Mouse (Mus musculus): ENCODE measurements at regions not wholly inside any gene's neighbourhood (a gene's known extent, or its start where the extent isn't known, plus 50 kb on each side); places are given as distances from the start of the nearest gene placed in this dataset.

DNA sequence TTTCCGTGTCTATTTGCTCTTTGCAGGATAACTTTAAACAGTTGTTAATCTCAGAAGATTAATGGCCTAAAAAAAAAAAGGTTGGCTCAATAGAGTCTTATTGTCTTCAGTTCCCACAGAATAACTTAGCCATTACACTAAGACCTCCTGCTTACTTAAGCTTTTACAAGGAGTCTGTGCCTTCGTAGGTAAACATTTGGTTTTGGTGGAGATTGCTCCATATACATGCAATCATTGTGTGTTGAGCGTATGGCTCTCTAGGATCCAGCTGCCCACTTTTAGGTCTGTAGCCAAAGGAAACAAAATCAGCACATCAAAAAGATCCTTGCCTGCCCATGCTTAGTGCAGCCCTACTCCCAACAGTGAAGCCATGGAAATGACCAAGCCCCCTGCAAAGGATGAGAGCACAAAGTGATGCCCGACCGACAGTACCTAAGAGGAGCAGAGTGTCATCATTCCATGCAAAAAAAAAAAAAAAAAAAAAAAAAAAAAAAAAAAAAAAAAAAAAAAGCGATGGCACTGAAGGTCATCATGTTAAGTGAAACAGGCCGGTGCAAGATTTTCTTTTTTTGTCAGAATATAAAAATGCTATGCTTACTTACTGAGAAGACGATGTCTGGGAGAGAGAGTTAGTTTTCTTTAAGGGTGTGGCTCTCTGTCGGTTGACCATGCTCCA lies 90.2 kb downstream of the Edn1 start:
- Histone ChIP-seq H3K27ac (ENCODE audit: control insufficient read depth, insufficient read depth, low read depth, low read length, poor library complexity) (no peak overlapping the region), H3K4me3 (replicated peaks; ENCODE audit: control insufficient read depth, low read depth, low read length) (no peak overlapping the region), H3K4me1 (ENCODE audit: control insufficient read depth, insufficient read depth, low read length) (peaks cover 2% of the 10 kb centered on the region; the same call in 1 of the 2 replicates)
- 66% methylated on average over 9 of the region's 9 CpGs for WGBS
- no peak for TF ChIP-seq POLR2A (IDR thresholded peaks at IDR 0.05; ENCODE audit: borderline replicate concordance, control insufficient read depth, low read depth, low read length)
- no peak for TF ChIP-seq CTCF (IDR thresholded peaks at IDR 0.05; ENCODE audit: control insufficient read depth, insufficient read depth, low read length)

DNA sequence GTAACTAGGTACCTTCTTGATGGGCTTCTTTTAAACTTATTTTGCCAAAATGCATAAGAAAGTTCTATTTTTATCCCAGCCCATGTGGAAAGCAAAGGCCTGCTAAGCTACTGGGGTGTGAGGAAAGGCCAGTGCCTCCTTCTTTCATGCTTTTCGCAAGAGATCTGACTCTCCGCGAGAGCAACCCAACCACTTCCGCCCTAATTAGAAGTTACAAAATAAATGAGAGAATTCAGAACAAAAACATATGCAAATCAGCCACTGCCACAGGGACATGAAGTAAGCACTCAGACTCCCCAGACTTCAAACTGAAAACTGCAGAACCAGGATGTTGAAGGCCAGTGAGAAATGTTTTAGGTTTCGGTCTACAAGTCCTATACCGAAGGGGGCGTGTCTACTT lies 91.4 kb downstream of the Edn1 start:
- Histone ChIP-seq H3K27ac (ENCODE audit: control insufficient read depth, insufficient read depth, low read depth, low read length, poor library complexity) (no peak overlapping the region), H3K4me1 (ENCODE audit: control insufficient read depth, insufficient read depth, low read length) (peaks cover 2% of the 10 kb centered on the region; the same call in 1 of the 2 replicates), H3K4me3 (replicated peaks; ENCODE audit: control insufficient read depth, low read depth, low read length) (no peak overlapping the region)
- TF ChIP-seq CTCF (IDR thresholded peaks at IDR 0.05; ENCODE audit: control insufficient read depth, insufficient read depth, low read length) (no peak), POLR2A (IDR thresholded peaks at IDR 0.05; ENCODE audit: borderline replicate concordance, control insufficient read depth, low read depth, low read length) (no peak)
- 41% methylated on average over 7 of the region's 7 CpGs for WGBS

GRCm38 (mm10) chr13:42394572-42394971 lies 93.3 kb downstream of the Edn1 start:
- peaks cover 2% of the 10 kb centered on the region; the same call in 1 of the 2 replicates for H3K4me1 ChIP-seq (ENCODE audit: control insufficient read depth, insufficient read depth, low read length)
- TF ChIP-seq CTCF (IDR thresholded peaks at IDR 0.05; ENCODE audit: control insufficient read depth, insufficient read depth, low read length) (no peak), POLR2A (IDR thresholded peaks at IDR 0.05; ENCODE audit: borderline replicate concordance, control insufficient read depth, low read depth, low read length) (no peak)
- H3K4me3 ChIP-seq (replicated peaks; ENCODE audit: control insufficient read depth, low read depth, low read length) = no peak overlapping the region
- H3K27ac ChIP-seq (ENCODE audit: control insufficient read depth, insufficient read depth, low read depth, low read length, poor library complexity) = no peak overlapping the region; the same call in 1 of the 2 replicates
- WGBS = 10% methylated on average over 2 of the region's 2 CpGs

DNA sequence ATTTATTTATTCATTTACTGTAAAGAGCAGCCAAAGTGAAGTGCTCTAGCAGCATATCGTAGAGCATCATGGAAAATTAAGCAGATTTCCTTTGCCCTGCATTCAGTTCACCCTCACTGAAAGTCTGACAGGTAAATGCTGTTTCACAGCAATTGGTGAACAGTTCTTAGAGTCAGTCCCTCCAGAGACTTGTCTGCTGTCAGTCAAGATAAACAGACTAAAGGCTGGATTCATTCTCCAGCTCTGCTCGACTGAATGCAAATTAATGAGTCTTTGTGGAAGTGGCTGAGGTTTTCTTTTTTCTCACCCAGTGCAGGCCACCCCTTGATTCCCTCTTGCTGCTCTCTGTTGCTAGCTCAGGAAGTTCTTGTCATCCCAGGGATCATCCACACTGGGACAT lies 100.2 kb downstream of the Edn1 start:
- H3K4me1 ChIP-seq (ENCODE audit: control insufficient read depth, insufficient read depth, low read length) = no peaks in the 10 kb centered on the region
- TF ChIP-seq POLR2A (IDR thresholded peaks at IDR 0.05; ENCODE audit: borderline replicate concordance, control insufficient read depth, low read depth, low read length) = no peak
- TF ChIP-seq CTCF (IDR thresholded peaks at IDR 0.05; ENCODE audit: control insufficient read depth, insufficient read depth, low read length) = no peak
- 48% methylated on average over 2 of the region's 2 CpGs for WGBS
- no peak overlapping the region for H3K27ac ChIP-seq (ENCODE audit: control insufficient read depth, insufficient read depth, low read depth, low read length, poor library complexity)
- H3K4me3 ChIP-seq (replicated peaks; ENCODE audit: control insufficient read depth, low read depth, low read length) = no peak overlapping the region

DNA sequence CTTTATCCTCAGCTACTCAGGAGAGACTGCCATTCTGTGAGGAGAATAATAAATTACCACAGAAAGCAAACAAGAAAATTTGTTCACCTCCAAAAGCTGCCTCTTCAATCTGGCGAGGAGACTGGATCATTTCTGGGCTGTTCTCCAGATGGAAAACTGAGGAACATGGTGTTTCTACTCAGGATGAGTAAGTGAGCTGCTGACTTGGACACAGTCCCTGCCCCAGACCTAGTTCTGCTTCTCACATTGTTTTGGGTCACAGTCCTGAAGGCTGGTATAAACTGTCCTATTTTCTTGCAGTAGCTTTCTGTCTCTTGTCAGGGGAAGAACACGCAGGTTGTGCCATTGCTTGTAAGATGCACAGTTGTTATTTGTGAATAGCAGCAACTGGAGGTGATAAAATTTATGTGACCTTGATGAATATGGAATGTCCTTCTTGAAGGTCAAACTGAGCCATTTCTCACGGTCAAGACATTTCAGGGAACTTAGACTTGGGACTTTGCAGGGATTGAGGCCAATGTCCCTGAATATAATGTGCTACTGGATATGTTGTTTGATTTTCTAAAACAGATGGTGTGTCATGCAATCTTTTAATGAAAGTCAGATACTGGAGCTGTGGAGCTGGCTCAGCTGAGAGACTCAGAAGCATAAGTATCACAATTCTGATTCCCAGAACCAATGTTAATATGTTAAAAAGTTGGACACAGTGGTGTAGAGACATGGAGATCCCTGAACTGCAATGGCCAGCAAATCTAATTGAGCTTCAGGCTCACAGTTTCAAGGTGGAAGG lies 102.2 kb downstream of the Edn1 start:
- H3K27ac ChIP-seq (ENCODE audit: control insufficient read depth, insufficient read depth, low read depth, low read length, poor library complexity) = no peak overlapping the region
- no peak overlapping the region for H3K4me3 ChIP-seq (replicated peaks; ENCODE audit: control insufficient read depth, low read depth, low read length)
- TF ChIP-seq POLR2A (IDR thresholded peaks at IDR 0.05; ENCODE audit: borderline replicate concordance, control insufficient read depth, low read depth, low read length) (no peak), CTCF (IDR thresholded peaks at IDR 0.05; ENCODE audit: control insufficient read depth, insufficient read depth, low read length) (no peak)
- WGBS = 81% methylated on average over 3 of the region's 3 CpGs
- no peaks in the 10 kb centered on the region for H3K4me1 ChIP-seq (ENCODE audit: control insufficient read depth, insufficient read depth, low read length)

- WGBS = 67% methylated on average over 1 of the region's 1 CpGs
- Histone ChIP-seq H3K27ac (ENCODE audit: control insufficient read depth, insufficient read depth, low read depth, low read length, poor library complexity) (no peak overlapping the region), H3K4me3 (replicated peaks; ENCODE audit: control insufficient read depth, low read depth, low read length) (no peak overlapping the region), H3K4me1 (ENCODE audit: control insufficient read depth, insufficient read depth, low read length) (no peaks in the 10 kb centered on the region)
- TF ChIP-seq POLR2A (IDR thresholded peaks at IDR 0.05; ENCODE audit: borderline replicate concordance, control insufficient read depth, low read depth, low read length) (no peak), CTCF (IDR thresholded peaks at IDR 0.05; ENCODE audit: control insufficient read depth, insufficient read depth, low read length) (no peak)
These were observed 111.5 kb downstream of the Edn1 start for GRCm38 (mm10) chr13:42412652-42413282.

DNA sequence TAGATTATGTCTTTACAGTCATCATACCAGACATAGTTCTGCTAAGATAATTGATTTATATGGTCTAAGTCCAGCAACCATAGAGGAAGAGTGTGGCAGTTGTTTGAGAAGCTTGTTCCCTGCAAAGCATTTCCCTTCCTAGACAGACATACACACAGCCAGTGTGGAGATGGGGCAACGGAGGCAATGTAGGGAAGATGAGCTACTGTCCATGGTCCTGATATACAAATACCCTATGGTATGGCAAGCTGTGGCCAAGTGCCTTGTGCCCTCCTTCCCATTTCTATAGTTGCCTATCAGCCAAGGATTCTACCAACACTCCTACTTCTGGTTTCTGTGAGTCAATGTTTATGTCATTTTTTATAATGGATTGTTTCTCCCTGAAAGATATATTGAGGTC lies 145.6 kb downstream of the Edn1 start:
- 13% methylated on average over 1 of the region's 1 CpGs for WGBS
- Histone ChIP-seq H3K4me3 (replicated peaks; ENCODE audit: control insufficient read depth, low read depth, low read length) (no peak overlapping the region), H3K4me1 (ENCODE audit: control insufficient read depth, insufficient read depth, low read length) (no peaks in the 10 kb centered on the region), H3K27ac (ENCODE audit: control insufficient read depth, insufficient read depth, low read depth, low read length, poor library complexity) (no peak overlapping the region)
- TF ChIP-seq POLR2A (IDR thresholded peaks at IDR 0.05; ENCODE audit: borderline replicate concordance, control insufficient read depth, low read depth, low read length) = no peak
- no peak for TF ChIP-seq CTCF (IDR thresholded peaks at IDR 0.05; ENCODE audit: control insufficient read depth, insufficient read depth, low read length)

GRCm38 (mm10) chr13:42453665-42454064 lies 152.4 kb downstream of the Edn1 start:
- H3K4me3 ChIP-seq (replicated peaks; ENCODE audit: control insufficient read depth, low read depth, low read length) = no peak overlapping the region
- WGBS = 63% methylated on average over 5 of the region's 5 CpGs
- no peak for TF ChIP-seq CTCF (IDR thresholded peaks at IDR 0.05; ENCODE audit: control insufficient read depth, insufficient read depth, low read length)
- TF ChIP-seq POLR2A (IDR thresholded peaks at IDR 0.05; ENCODE audit: borderline replicate concordance, control insufficient read depth, low read depth, low read length) = no peak
- no peaks in the 10 kb centered on the region for H3K4me1 ChIP-seq (ENCODE audit: control insufficient read depth, insufficient read depth, low read length)
- H3K27ac ChIP-seq (ENCODE audit: control insufficient read depth, insufficient read depth, low read depth, low read length, poor library complexity) = no peak overlapping the region
